Mouse (Mus musculus): ENCODE data around the gene Gpc3.
"Not testable (repeated sequence)": the region's sequence is repeated elsewhere in the genome, so short reads cannot be mapped to it uniquely, and the experiment has no call there.

Gene Gpc3

DNA sequence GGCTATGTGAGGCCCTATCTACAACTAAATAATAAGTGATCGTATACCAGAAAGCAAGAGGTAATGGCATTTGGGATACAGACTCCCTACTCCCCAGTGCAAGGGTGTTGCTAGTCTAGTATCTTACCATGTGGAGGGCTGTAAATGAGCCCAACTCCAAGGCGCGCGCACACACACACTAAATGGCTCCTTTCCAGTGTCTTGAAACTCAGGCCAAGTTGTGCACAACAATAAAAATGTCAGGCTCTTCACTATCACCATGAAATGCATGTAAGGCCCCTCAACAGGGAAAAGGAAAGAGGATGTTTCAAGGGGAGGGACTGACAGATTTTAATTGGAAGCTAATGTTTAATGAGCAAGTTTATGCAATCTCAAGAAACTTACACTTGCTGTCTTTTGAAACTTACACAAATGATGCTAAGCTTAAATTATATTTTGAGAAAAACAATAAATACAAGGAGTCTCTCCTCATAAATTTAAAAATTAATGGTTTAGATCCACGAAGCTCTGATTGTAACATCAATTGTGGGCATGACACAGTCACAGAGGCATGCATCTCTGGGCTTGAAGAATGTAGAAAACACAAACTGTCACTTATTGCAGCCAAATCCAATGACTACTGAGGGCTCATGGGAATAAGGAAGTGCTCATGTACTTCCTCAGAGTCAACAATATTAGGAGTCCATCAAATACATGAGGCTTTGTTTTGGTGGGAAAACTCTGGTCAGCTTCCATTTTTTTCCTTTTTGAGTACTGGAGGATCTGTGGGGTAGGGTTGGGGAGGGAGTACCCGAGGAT, 332.4 kb downstream of the Gpc3 start:
- DNase-seq (ENCODE audit: low spot score), result no peak

DNA sequence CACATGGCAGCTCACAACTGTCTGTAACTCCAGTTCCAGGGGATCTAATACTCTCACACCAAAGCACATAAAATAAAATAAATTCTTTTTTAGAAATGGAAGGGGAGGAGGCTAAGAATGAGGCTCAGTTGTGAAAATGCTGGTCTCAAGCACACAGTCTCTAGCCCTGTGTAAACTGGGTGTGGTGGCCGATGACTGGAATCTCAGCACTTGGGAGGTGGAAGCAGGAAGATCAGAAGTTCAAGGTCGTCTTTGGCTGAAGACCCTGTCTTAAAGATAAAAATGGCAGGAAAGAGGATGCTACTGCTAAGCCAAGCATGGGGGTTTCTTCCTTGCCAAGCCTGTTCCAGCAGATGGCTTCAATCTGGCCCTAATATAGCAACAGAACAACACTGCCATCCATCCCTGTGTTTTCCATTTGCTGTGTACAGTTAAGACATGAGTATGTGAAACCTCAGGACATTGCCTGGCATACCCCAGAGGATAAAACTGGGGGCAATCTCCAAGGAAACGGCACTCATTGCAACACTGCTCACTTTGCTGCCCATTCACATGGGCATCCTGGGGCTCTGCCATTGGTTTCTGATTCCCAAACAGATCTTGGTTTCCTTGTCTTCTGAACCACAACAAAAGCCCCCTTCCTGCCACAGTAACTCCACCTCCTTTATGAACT, 334.9 kb downstream of the Gpc3 start:
- DNase-seq (ENCODE audit: low spot score), result no peak

DNA sequence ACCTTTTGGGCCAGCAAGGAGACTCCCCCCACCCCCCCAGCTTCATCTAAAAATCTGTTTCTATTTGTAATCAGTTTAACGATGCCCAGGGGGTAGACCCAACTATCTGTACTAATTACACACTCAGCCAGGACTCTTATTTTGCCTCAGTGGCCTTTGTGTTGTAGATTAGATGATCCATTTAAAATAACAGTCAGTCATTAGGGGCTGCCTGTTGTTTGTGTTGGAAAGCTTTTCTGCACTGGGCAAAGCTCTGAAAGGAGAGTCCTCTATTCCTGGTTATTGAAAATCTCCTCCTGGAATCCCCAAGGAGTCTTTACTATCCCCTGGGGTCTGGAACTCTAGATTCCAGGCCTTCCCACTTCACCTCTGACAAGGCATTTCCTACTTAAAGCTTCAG, 336.2 kb downstream of the Gpc3 start:
- no peak for DNase-seq (ENCODE audit: low spot score)

DNA sequence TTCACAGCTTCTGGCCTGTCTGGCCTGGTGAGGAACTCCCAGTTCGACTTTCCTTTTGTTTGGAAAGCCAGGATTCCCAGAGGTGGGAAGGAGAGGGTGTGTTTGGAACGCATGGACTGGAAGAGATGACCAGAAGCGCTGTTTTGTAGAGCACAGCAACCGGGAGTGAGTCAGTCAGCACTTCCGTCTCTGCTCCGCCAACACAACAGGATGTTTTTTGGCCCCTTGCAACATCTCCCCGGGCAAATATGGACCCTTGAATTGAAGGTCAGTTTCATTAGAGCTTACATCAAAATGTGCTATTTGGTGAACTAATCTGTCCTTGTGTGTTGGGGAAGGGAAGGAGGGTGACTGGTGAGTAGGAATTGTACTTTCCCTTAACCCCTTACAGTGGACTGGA, 340.7 kb downstream of the Gpc3 start:
- no peak for DNase-seq (ENCODE audit: low spot score)

DNA sequence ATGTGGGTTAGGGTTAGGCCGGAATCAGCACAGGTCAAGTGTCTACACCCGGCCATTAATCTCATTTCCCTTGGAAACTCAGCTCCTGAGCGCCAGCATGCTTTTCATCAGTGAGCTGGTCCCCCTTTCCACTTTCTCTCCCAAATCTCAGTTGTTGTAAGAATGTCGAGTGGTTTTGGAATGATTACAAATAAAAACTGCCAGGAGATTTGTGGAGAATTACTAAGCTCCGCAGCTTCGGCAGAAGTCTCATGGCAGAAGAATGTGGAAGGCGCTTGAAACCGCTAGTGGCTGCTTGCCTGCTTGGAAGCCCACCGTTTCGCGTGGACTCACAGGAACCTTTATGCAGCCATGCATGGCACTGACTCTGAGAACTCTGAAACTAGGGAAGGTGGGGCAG, 351.8 kb downstream of the Gpc3 start:
- no peak for DNase-seq (ENCODE audit: low spot score)

DNA sequence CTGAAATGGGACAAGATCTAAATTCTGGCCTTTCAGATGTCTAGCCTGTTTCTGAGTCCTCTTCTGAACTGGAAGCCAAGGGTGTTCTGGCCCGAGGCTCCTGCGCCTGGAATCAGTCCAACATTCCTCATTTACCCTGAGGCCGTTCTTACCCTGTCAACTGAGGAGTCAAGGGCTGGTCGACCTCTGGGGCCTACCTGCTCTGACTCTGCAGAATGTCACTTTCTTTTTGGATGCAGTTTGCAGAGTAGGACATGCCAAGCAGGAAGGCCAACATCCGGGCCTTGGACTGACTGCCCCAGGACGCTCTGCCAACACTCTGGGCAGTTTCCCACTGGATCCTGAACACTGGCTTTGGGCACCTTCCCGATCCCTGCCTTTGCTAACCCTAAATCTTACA, 352.2 kb downstream of the Gpc3 start:
- DNase-seq (ENCODE audit: low spot score), result no peak

DNA sequence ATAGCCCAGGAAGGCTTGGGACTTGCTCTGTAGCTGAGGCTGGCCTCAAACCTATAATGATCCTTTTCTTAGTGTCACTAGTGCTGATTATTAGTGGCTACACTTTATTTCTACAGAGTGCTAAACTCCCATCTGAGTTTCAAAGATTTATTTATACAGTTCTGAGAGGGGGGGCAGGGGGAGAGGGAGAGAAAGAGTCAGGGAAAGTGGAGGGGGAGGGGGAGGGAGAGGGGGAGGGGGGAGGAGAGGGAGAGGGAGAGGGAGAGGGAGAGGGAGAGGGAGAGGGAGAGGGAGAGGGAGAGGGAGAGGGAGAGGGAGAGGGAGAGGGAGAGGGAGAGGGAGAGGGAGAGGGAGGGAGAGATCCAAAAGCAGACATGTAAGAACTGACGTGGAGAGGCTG, 354.0 kb downstream of the Gpc3 start:
- not testable (repeated sequence) for DNase-seq (ENCODE audit: low spot score)

DNA sequence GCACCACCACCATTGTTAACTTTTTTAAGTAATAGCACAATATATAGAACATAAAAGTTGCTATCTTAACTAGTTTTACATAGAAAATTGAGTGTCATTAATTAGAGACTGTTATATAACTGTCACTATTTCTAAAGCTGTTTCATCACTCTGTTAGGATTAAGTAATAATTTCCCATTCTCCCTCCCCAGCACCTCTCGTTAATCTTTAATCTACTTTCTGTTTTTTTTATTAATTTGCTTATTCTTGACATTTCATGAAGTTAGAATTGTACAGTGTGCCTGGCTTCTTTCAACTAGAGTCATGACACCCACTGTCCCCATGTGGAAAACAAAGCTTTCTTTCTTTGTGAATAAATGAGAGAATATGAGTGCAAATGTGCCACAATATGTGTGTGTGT, 359.2 kb downstream of the Gpc3 start:
- no peak for DNase-seq (ENCODE audit: low spot score)

DNA sequence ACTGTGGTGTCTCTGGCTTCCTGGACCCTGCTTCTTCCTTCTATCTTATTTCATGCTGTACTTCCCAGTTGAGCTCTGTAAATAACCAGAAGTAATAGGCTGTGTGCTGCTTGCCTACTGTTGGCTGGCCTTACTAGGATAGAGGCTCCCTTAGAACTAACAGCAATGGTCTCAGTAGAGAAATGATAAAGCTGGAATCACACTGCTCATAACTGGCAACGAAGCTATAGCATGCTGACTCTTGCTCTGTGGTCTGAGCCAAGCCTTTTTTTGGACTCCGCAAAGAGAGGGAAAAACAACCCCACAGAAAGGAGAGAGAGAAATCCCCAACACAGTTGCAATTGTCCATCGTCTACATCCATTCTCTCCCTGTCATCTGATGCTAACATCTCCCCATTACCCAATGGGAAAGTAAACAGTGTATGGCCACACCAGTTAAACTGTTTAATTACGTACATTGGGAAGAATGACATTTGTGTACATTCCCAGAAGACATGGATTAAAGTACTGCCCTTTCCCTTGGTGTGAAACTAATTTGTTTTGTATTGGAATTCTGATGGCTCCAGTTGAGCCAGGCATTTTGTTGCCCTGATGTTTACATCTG, 368.0 kb downstream of the Gpc3 start:
- no peak for DNase-seq (ENCODE audit: low spot score)

DNA sequence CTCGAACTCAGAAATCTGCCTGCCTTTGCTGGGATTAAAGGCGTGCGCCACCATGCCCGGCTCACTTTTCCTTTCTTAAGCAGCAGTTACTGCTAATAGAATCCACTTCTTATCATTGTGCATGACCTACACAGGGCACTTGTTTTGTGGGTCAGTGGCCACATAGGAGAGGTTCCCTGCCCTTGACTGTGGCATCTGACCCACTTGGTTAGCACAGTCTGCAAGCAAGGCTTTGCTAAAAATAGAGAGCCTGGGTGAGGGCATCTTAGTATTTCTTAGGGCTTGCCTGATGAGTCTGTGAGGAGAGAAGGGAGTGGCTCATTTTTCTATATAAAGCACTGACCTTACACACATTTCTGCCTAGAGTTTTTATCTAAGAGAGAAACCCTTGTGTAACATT, 376.3 kb downstream of the Gpc3 start:
- no peak for DNase-seq (ENCODE audit: low spot score)

DNA sequence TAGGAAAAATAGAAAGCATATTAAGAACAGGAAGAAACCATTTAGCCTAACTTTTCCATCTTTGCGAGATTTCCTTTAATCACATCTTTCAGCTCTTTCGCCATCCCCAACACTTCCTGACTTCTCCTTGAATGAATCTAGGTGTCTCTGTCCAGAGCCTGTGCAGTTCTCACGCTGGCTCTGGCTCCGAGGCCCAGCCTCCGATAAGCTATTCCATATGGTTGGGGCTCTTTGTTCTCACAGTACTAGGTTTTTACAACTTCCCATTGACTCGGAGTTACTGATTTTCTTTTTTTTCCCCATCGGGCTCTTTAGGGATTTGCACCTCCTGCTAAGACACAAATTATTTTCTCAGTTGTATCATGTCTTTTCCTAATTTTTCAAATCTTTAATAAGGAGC, 381.8 kb downstream of the Gpc3 start:
- no peak for DNase-seq (ENCODE audit: low spot score)

DNA sequence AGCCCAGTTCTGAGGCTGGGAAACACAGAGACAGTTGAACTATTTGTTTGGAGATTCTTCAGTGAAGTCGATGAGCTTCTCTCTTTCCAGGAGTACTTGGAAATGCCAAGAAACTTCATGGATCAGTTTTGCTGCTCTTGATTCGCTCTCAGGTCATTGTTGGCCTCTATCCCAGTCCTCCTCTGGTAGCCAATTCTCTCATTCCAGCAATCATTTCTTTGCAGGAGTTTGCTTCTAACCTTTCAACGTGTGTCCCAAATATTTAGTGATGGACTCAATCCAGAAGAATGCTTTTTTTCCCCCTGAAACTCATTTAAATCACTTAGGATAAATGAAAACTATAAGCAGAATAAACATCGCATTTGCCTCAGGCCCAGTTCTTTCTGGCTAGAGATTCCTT, 383.0 kb downstream of the Gpc3 start:
- no peak for DNase-seq (ENCODE audit: low spot score)
